Mouse (Mus musculus): ENCODE data around the gene Otud7a.
"Not testable (repeated sequence)": the region's sequence is repeated elsewhere in the genome, so short reads cannot be mapped to it uniquely, and the experiment has no call there.

Gene Otud7a

DNA sequence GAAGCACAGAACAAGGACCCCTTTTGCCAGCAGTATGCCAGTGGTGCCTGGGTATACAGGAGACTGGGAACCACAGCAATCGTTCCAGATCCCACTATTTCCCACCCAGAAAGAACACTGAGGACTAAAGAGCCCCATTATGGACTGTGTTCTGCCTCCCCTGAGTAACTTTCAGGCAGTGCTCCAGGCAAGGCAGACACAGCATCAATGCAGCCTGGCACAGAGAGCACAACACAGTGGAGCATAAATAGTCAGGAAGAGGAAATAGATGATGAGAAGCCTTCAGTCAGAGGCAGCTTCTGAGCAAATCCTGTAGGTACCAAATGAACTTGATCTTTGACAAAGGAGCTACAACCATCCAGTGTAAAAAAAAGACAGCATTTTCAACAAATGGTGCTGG is 115.1 kb downstream of the Otud7a start:
- DNase-seq = no peak

DNA sequence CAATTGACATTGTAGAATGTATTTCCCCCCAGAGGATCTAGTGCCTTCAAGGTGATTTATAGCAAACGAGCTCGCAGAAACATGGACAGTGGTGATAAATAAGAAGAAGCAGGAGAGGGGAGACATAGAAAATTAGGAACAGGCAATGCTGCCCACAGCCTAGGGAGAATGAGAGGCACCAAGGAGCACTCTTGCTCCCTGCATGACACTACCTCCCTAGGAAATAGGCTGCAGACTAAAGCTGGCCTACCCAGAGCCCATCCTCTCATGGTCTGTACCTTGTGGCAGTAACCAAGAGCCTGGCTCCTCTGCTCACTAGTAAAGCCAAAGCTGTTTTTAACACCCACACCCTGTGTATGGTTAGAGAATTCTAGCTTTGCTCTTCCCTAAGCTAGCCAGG is 138.8 kb downstream of the Otud7a start:
- DNase-seq = no peak

DNA sequence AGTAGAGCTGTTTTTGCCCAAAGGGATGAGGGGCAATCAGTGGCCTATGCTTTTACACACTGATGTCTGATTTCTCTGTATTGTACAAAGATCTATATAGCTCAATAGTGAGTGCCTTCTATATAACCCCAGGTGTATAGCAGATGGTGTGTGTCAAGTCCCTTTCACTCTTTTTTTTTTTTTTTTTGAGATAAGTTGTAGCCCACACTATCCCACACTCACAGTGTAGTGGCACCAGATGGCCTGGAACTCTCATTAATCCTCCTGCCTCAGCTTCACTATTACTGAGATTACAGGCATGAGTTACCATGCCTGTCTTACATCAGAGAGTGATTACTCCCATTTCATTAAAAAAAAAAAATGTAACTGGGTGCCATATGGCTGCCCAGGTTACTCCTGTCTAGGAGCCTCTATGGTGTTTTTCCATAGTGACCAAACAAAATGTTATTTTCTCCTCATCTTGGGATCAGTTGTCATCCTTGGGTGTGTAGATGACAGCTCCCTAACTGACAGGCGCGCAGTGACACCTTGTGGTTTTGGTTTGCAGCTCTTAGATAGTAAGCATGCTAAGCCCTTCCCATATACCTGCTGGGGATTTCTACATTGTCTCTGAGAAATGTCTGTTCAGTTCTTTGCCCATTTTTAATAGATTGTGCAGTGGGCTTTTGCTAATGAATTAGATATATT is 141.8 kb downstream of the Otud7a start:
- no peak for DNase-seq

DNA sequence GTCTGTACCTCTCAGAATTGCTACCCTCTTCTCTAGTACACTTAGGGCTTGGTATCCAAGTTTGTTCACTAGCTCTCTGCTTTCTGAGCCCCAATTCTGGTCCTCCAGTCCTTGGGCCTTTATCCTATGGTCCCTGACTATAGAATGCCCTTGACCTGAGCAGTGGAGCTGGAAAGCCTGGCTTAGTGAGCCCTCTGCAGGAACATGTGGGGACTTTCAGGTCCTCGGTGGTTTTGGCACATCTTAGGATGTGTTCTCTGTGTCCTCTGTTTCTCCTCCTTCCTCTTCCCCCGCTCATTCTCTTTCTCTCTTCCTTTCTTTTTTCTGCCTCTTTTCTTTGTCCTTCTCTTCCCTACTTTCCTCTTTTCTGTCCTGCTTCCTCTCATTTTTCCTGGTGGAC is 145.8 kb downstream of the Otud7a start:
- DNase-seq = no peak

DNA sequence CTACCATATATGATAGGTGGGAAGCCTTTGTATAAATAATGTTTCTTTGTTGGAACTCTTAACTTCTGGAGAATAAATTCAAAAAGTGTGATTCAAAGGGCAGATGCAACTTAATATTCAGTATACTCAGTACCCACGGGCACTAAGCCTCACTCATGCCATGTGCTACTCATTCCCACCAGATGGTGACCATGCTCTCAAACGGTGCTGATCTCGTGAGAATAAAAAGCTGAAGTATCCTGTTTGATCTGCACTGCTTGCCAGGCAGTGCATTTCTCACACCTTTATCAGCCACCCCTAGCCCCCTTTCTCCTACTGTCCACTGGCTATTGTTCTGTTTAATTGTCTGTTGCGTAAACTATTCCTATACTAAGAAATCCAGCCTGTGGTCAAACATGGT is 146.8 kb downstream of the Otud7a start:
- no peak for DNase-seq

DNA sequence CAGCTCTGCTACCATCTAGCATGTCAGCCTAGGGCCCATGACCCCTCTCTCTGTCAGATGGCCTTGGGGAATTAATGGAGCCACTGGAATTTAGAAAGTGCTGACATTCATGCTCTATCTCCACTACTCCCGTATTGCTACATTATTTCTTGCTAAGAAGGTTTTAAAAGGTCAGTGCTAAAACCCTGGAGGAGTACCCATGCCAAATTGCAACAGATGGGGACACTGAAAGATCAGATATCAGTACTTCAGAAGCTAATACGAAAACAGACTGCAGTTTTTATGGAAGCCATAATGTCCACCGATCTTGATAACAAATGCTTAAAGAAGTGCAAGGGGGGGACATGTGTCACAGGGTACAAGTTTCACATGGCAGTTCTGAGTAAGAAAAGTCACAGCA is 147.5 kb downstream of the Otud7a start:
- DNase-seq = no peak

DNA sequence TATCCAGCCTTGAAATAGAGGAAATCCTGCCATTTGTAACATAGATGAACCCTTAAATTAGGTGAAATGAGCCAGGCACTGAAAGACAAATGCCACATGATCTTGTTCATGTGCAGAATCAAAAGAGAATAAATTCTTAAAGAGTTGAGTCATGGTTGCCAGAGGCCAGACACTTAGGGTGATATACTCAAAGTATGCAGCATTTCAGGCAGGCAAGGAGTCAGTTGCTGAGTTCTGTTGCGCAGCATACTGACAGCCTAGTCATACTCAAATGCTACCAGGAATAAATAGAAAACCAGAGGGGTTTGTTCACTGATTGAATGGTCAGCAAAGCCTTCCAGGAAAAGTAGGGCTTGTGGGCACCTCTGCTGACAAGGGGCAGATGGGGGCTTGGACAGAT is 160.3 kb downstream of the Otud7a start:
- DNase-seq = no peak

DNA sequence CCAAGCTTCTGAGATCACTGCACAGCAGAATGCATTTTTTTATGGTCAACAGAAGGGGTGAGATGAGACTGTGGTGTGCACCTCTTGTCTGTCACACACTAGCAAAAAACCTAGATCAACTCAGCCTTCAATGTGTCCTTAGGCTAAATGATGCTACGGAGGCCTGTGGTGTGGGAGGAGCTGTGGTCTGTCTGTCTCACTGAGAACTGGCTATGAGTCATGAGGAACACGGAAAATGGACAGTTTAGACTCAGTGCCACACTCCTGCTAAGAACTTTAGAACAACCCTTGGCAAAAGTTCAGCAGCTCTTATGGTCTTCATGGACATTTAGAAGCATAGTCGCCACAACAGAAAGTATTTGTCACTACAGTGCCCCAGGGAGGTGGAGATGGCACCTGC is 172.5 kb downstream of the Otud7a start:
- no peak for DNase-seq

DNA sequence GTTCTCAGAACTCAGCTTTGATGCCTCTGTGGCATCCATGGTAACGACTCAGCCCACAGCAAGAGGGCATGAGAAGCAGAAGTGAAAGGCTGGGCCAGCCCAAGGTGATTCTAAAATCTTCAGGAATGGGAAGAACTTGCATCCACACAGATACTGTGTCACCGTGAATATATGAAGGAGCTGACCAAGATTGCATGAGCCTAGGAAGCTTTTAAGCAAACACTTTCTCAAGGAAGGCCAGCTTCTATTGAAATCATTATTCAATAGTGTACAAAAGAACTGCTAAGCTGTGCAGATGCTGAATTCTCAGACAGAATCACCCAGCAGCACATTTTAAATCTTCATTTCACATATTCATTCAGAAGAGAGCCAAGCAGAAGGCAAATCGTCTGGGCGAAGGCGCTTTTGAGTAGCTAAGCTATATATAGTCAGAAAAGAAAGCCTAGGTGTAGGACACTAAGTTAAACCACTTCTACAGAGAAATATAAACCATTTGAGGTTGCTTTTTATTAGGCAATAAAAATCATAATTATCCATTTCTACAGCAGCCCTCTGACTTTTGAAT is 176.3 kb downstream of the Otud7a start:
- no peak for DNase-seq

DNA sequence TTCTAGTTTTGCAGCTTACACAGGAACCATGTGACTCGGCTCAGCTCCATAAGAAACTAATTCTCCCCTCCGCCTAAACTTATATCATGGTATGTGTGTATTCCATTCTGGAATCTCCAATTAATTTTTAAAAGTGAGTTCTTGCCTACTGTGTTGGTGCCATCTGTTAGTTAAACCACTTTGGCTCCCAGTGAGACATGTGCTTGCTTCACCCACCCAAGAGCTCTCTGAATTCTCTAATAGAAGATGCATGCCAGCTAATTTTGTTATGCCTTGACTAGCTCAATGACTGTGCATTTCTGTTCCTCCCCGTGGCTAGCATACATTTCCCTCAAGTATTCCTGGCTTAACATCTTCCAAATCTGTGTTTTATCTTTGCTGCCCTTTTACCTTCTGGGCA is 193.1 kb downstream of the Otud7a start:
- no peak for DNase-seq

DNA sequence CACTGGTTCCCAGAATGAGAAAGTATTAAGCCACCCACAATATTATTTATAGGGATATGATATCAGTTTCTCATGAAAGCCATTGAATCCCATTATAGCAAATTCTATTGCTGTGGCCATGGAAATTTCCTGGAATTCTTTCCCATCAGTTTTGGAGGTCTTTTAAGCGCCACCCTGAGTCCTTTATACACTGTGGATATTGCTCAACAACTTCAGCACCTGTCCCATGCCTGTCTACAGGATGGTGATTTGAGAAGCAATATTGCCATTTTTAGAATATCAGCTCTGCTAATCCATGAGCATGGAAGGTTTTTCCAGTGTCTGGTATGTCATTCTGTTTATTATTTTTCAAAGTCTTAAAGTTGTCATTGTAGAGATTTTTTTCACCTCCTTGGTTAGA is 199.5 kb downstream of the Otud7a start:
- DNase-seq = no peak

DNA sequence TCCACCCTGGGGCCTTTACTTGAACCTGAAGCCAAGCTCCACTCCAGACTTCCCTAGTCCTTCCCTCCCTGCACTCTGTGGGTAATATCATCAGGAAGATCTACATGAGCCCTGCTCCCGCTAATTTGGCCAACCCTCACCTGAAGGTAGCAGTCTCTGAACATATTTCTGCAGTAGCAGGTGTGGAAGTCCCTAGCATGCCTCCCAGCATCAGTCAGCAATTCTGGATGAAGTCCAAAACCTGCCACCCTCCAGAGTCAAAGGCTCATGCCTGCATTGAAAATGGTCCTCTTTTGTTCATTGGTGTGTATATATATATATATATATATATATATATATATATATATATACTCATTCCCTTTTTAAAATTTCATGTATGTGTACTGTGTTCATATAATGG is 202.6 kb downstream of the Otud7a start:
- DNase-seq = no peak

DNA sequence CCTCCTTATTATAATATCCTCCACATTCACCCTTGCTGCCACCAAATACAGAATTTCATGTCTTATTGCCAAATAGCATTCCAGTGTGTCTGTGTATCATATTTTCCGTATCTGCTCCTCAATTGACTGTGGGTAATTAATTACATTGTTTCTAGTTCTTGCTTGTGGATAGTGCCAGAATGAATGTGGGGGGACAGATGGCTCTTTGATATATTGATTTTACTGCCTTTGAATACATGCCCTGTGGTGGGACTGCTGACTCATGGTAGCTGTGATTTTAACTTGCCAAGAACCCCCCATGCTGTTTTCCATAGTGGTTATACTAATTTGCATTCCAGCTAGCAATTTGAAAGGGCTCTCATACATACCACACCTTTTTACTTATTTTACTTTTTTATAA is 215.7 kb downstream of the Otud7a start:
- DNase-seq = no peak

DNA sequence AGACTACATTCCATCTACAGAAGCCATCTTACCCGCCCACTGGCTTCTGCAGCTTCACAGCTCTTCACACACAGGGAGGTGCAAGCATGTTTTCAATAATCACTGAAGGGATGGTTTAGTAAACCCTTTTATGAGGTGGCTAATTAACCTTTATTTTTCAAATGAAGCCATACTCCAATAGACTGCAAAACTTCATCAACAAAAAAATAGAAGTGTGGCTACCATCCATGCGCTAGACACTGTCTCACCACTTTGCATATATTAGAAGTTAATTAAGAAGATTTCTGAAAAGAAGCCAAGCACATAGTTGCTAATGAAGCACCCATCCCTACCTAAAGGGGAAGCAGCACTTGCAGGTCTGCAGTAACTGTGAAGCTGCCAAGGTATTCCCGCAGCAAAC is 218.2 kb downstream of the Otud7a start:
- DNase-seq = no peak

DNA sequence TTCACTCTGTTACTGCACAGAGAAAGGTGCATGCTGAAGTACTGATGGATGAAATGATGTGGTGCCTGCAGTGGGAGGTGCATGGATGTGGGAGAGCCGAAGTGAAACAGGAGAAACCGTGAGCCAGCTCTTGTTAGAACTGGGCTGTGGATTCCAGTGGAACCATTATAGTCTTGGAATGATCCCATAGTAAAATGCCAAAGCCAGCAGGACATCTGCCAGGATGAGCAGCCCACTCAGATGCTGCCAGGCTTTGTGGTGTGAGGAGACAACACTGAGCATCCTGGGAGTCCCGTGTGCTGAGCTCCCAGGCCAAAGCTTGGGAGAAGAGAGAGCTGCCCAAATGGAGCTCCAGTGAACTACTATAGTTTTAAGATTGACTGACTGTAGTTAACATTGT is 220.9 kb downstream of the Otud7a start:
- no peak for DNase-seq

DNA sequence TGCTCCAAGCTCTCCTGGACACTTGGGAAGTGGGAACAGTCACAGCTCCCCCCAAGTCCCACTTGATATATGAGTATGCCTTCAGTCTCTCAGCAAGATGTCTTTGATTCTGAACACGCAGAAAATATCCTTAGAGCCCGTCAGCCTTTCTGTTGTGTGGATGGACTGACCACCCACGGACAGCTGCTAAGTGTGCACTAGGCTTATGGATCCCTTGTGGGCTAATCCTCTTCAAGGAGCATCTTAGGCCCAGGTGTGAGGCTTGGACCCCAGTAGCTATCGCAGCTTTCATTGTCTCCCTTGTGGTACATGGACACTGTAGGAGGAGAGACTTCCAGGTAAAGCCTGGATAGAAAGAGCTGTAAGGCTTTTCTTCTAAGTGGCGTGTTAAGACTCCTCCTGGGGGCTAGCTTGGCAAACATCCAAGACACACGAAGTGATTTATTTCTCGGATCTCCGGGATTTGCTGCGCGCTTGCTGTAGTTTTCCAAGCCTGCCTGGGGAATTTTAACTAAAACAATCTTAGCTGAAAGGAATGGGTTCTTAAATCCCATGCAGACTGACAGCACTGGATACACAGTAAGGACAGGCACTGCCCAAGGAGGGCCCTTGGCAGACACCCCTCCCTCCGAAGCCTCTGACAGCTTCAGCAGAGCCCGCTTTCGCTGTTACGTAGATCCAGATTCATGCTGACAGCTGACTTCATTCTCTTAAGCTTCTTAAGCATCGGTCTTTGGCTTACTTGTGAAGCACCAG is 223.6 kb downstream of the Otud7a start:
- DNase-seq = no peak

DNA sequence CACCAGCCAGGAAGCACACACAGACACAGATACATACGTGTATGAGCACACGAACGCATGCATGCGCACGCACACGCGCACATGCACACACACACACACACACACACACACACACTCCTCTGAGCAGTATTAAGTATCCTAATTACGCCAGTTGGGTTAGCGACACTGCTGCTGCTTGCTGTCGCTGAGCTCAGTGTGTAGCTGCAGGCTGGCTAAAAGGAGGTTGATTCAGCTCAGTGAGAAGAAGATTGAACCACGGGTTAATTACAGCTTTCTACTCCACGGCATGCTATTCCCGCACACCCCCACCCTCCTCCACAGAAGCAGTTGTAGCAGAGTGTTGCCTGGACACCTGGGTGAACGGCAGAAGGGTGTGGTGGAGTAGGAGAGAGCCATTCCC is 224.4 kb downstream of the Otud7a start:
- no peak for DNase-seq

DNA sequence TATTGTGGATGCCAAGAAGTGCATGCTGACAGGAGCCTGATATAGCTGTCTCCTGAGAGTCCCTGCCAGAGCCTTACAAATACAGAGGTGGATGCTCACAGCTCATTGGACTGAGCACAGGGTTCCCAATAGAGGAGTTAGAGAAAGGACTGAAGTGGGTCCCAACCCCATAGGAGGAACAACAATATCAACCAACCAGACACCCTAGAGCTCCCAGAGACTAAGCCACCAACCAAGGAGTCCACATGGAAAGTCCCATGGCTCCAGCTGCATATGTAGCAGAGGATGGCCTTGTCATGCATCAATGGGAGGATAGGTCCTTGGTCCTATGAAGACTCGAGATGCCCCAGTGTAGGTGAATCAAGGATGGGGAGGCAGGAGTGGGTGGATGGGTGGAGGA is 226.4 kb downstream of the Otud7a start:
- DNase-seq = not testable (repeated sequence)

DNA sequence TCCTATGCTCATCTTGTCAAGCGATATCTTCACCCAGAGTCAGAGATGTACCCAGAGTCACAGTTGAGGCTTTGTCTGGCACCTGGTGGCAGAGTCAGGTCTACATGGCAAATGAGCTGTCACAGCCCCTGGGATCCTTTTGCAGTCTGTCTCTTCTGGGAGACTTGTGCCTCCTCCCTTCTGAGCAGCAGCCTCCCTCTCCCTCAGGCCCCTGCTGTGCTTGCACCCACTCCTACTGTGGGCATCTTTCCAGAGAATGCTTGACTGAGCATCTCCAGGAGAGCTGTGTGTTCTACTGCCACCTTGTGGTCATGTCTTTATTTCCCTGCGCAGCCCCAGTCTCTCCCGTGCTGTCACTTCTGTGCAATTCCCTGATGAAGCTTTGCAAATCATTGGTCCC is 227.4 kb downstream of the Otud7a start:
- peak; percentile 67 for DNase-seq

DNA sequence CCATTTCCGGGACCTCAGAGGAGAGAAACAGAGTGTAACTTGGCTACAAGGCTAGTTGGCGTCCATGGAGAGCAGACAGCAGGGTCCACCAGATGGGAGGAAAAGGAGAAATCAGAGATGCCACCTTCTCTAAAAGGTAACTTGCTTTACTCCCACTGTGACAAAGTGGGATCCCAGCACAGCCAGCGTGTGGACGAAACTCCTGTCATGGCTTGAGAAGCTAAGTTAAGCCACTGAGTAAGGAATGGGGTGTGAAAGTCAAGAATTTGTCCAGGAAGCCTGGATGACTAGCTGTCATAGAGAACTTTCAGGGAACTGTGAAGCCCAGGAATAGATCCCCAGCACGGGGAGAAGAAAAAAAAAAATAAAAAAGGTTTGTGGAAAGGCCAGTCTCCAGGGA is 232.1 kb downstream of the Otud7a start:
- no peak for DNase-seq

DNA sequence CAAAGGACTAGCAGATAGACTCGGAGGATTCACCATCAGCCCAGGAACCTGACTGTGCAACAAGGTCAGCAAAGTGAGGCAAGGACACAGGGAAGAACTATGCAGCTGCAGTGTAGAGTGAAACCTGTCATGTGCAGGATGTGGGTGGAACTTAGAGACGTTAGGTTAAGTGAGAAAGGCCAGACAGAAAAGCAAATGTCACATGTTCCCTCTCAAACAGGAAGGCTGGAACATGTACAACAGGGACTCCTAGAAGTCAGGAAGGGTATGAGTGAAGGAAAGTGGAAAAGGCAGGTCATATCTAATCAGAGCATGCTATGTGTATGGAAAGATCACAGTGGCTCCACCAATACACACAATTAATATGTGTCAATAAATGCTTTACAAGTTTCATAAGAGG is 232.6 kb downstream of the Otud7a start:
- no peak for DNase-seq

DNA sequence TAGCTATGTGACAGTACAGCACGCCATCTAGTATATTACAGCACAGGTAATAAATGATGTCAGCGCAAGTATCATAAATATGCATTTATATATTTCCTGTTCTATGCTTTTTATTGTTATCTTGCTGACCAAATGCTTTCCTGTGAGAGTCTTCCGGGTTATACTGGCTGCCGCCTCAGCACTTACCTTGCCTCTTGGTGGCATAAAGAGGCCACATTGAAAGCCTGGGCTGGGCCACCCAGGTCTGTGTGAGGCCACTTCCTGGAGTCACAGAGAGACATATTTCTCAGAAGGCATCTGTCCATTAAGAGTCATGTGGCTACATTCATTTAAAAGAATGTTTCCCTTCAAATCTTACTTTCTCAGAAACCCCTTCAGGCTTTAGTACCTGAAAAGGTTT is 242.5 kb downstream of the Otud7a start:
- DNase-seq = no peak

DNA sequence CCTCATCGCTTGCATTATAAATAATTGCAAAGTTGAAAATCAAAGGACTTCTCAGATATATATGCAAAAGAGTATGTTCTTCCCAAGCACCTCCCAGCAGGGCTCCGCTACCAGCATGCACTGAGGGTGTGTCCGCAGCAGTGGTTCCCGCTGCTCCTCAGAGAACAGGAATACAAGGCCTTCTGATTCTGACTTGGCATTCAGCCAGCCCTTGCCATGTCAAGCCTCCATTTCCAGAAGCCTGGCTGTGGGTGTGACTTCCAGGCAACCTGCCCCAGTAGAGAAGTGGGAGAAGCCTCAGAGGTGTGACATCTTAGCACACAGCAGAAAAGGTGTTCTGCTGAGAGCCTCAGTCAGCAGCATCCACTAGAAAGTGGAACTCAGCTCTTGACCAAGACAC is 253.4 kb downstream of the Otud7a start:
- peak; percentile 2 for DNase-seq

DNA sequence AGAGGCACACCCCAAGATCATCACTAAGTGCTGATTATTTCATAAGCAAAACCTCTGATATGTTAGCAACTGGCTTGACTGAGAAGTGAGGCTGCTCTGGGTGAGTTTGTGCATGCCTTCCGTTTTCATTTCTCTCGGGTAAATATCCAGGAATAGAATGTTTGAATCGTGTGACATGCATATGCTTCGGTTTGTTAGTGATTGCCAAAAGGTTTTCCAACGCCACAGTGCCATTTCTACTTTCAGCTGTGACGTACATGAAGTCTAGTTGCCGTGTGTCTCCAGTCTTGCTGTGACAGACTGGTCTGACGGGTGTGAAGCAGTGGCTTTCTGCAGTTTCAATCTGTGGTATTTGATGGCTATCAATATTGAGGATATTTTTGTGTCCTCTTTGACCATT is 273.4 kb downstream of the Otud7a start:
- DNase-seq = no peak

Measured in lung, postnatal 10 days (tissue).